Mouse (Mus musculus): ENCODE results near the gene Aloxe3. TPM values are rescaled to one million over a fixed set of nuclear protein-coding genes. Genes with fewer than 3 reads are reported as not detected.

The Aloxe3 gene
- polyA plus RNA-seq, 1 experiment from 2014 or later, result 0.16 TPM

Other genes with a start within 250 kb of the Aloxe3 start
- gene Rnf222, start 237.3 kb upstream of the Aloxe3 start, polyA plus RNA-seq (2015; fragmentation: Nextera tagmentation; extraction: Ambion mirVana), result 0.16 TPM in 2 replicates
- 880 and 922 TPM in 2 replicates for gene Rpl26, start 224.3 kb upstream of the Aloxe3 start, polyA plus RNA-seq (2015; fragmentation: Nextera tagmentation; extraction: Ambion mirVana)
- not detected in 2 replicates for gene Odf4, start 198.8 kb upstream of the Aloxe3 start, polyA plus RNA-seq (2015; fragmentation: Nextera tagmentation; extraction: Ambion mirVana)
- gene Arhgef15, start 168.4 kb upstream of the Aloxe3 start, polyA plus RNA-seq (2015; fragmentation: Nextera tagmentation; extraction: Ambion mirVana), result 21.2 and 24.4 TPM in 2 replicates
- gene Slc25a35, start 157.8 kb upstream of the Aloxe3 start, polyA plus RNA-seq (2015; fragmentation: Nextera tagmentation; extraction: Ambion mirVana), result 2.8 and 3.1 TPM in 2 replicates
- 46.2 and 46.6 TPM in 2 replicates for gene Rangrf, start 150.7 kb upstream of the Aloxe3 start, polyA plus RNA-seq (2015; fragmentation: Nextera tagmentation; extraction: Ambion mirVana)
- gene Pfas, start 117.4 kb upstream of the Aloxe3 start, polyA plus RNA-seq (2015; fragmentation: Nextera tagmentation; extraction: Ambion mirVana), result 31.4 and 33.4 TPM in 2 replicates
- gene Ctc1, start 110.0 kb upstream of the Aloxe3 start, polyA plus RNA-seq (2015; fragmentation: Nextera tagmentation; extraction: Ambion mirVana), result 53.3 and 54.7 TPM in 2 replicates
- gene Aurkb, start 80.2 kb upstream of the Aloxe3 start, polyA plus RNA-seq (2015; fragmentation: Nextera tagmentation; extraction: Ambion mirVana), result 207 and 211 TPM in 2 replicates
- gene Borcs6, start 66.2 kb upstream of the Aloxe3 start, polyA plus RNA-seq (2015; fragmentation: Nextera tagmentation; extraction: Ambion mirVana), result 9.1 and 10.3 TPM in 2 replicates
- gene Tmem107, start 55.1 kb upstream of the Aloxe3 start, polyA plus RNA-seq (2015; fragmentation: Nextera tagmentation; extraction: Ambion mirVana), result 69.3 and 71.1 TPM in 2 replicates
- 61.6 and 66.6 TPM in 2 replicates for gene Vamp2, start 37.4 kb upstream of the Aloxe3 start, polyA plus RNA-seq (2015; fragmentation: Nextera tagmentation; extraction: Ambion mirVana)
- 21.7 and 24.0 TPM in 2 replicates for gene Per1, start 30.7 kb upstream of the Aloxe3 start, polyA plus RNA-seq (2015; fragmentation: Nextera tagmentation; extraction: Ambion mirVana)
- 0.52 and 0.60 TPM in 2 replicates for gene Hes7, start 5.5 kb upstream of the Aloxe3 start, polyA plus RNA-seq (2015; fragmentation: Nextera tagmentation; extraction: Ambion mirVana)
- gene 9130213A22Rik, start 3.3 kb upstream of the Aloxe3 start, polyA plus RNA-seq (2015; fragmentation: Nextera tagmentation; extraction: Ambion mirVana), result 0.36 and 0.57 TPM in 2 replicates
- gene Alox12b, start 31.1 kb downstream of the Aloxe3 start, polyA plus RNA-seq (2015; fragmentation: Nextera tagmentation; extraction: Ambion mirVana), result not detected in 2 replicates
- gene Alox8, start 71.9 kb downstream of the Aloxe3 start, polyA plus RNA-seq (2015; fragmentation: Nextera tagmentation; extraction: Ambion mirVana), result 0.29 and 0.67 TPM in 2 replicates
- 0.07 and 0.08 TPM in 2 replicates for gene Gucy2e, start 111.1 kb downstream of the Aloxe3 start, polyA plus RNA-seq (2015; fragmentation: Nextera tagmentation; extraction: Ambion mirVana)
- gene Cntrob, start 197.9 kb downstream of the Aloxe3 start, polyA plus RNA-seq (2015; fragmentation: Nextera tagmentation; extraction: Ambion mirVana), result 24.3 and 24.6 TPM in 2 replicates
- gene Trappc1, start 198.1 kb downstream of the Aloxe3 start, polyA plus RNA-seq (2015; fragmentation: Nextera tagmentation; extraction: Ambion mirVana), result 150 and 157 TPM in 2 replicates
- gene Kcnab3, start 200.4 kb downstream of the Aloxe3 start, polyA plus RNA-seq (2015; fragmentation: Nextera tagmentation; extraction: Ambion mirVana), result 0.74 and 1.1 TPM in 2 replicates
- 12.0 and 14.8 TPM in 2 replicates for gene Rnf227, start 214.6 kb downstream of the Aloxe3 start, polyA plus RNA-seq (2015; fragmentation: Nextera tagmentation; extraction: Ambion mirVana)
- 56.7 and 59.4 TPM in 2 replicates for gene Chd3, start 243.5 kb downstream of the Aloxe3 start, polyA plus RNA-seq (2015; fragmentation: Nextera tagmentation; extraction: Ambion mirVana)

Data from lung, embryonic 15.5 days (tissue).